Mouse (Mus musculus): ENCODE measurements at regions not wholly inside any gene's neighbourhood (a gene's known extent, or its start where the extent isn't known, plus 50 kb on each side); places are given as distances from the start of the nearest gene placed in this dataset.

GRCm38 (mm10) chr6:148600934-148601333, 156.7 kb upstream of the Tmtc1 start:
- 56% methylated on average over 2 of the region's 2 CpGs for WGBS (ENCODE audit: insufficient replicate concordance)
- H3K4me2 ChIP-seq: no peak overlapping the region
- no peak overlapping the region for H3K4me3 ChIP-seq (replicated peaks)
- H3K27me3 ChIP-seq: no peaks in the 10 kb centered on the region
- peaks cover 48% of the 10 kb centered on the region for H3K4me1 ChIP-seq (replicated peaks)
- H3K36me3 ChIP-seq (replicated peaks): no peaks in the 10 kb centered on the region
- no peaks in the 10 kb centered on the region for H3K9me3 ChIP-seq (replicated peaks)
- H3K27ac ChIP-seq (replicated peaks): peak overlapping the region; percentile 24; the same call in 1 of the 2 replicates
- ATAC-seq (ENCODE audit: insufficient read depth): no peak
- no peak overlapping the region for H3K9ac ChIP-seq

GRCm38 (mm10) chr6:148599473-148599872, 155.3 kb upstream of the Tmtc1 start:
- no peak overlapping the region for H3K27ac ChIP-seq (replicated peaks)
- 68% methylated on average over 4 of the region's 4 CpGs for WGBS (ENCODE audit: insufficient replicate concordance)
- H3K4me1 ChIP-seq (replicated peaks): peaks cover 40% of the 10 kb centered on the region
- H3K4me2 ChIP-seq: no peak overlapping the region
- ATAC-seq (ENCODE audit: insufficient read depth): no peak
- no peak overlapping the region for H3K4me3 ChIP-seq (replicated peaks)
- H3K36me3 ChIP-seq (replicated peaks): no peaks in the 10 kb centered on the region
- no peaks in the 10 kb centered on the region for H3K27me3 ChIP-seq
- H3K9ac ChIP-seq: no peak overlapping the region
- no peaks in the 10 kb centered on the region for H3K9me3 ChIP-seq (replicated peaks)

DNA sequence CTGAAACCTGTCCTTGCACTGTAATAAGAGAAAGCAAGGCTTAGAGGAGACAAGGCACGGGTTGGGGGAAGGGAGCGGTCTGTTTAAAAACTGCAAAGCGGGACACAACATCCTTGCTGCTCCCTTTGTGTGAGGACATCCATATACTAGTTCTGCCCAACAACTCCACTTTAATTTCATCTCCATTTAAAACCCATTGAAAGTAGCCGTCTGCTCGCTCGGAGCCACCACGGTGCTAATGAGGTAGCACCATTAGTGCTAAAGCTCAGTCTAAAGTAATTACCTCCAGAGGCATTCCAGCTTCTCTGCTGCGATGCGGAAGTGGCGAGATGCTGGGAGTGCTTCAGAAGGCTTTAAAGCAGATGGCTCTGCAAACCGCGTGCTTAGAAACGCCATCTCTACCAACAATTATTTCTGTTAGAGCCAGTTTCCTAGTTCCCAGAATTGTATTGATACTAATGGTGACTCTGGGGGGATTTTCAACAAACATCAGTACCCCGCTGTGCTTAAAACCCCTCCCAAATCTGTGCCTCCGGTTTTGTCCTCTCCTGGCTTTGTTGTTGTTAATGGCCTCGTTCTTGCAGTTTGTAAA, 154.7 kb upstream of the Tmtc1 start:
- no peak overlapping the region for H3K4me3 ChIP-seq (replicated peaks)
- H3K4me2 ChIP-seq: peak overlapping the region; percentile 13; the same call in 1 of the 2 replicates
- no peak for ATAC-seq (ENCODE audit: insufficient read depth)
- 21% methylated on average over 16 of the region's 16 CpGs for WGBS (ENCODE audit: insufficient replicate concordance)
- no peak overlapping the region for H3K27ac ChIP-seq (replicated peaks)
- no peaks in the 10 kb centered on the region for H3K27me3 ChIP-seq
- H3K9ac ChIP-seq: 0 out of 2 replicates have a peak overlapping the region, but pooled peaks have one; percentile 1
- H3K9me3 ChIP-seq (replicated peaks): no peaks in the 10 kb centered on the region
- H3K4me1 ChIP-seq (replicated peaks): peaks cover 33% of the 10 kb centered on the region
- no peaks in the 10 kb centered on the region for H3K36me3 ChIP-seq (replicated peaks)

GRCm38 (mm10) chr6:148595009-148595770, 151.0 kb upstream of the Tmtc1 start:
- no peak overlapping the region for H3K27ac ChIP-seq (replicated peaks)
- H3K9me3 ChIP-seq (replicated peaks): no peaks in the 10 kb centered on the region
- H3K4me3 ChIP-seq (replicated peaks): no peak overlapping the region
- H3K4me2 ChIP-seq: no peak overlapping the region
- H3K9ac ChIP-seq: no peak overlapping the region
- peaks cover 8% of the 10 kb centered on the region; the same call in 1 of the 2 replicates for H3K4me1 ChIP-seq (replicated peaks)
- WGBS (ENCODE audit: insufficient replicate concordance): 49% methylated on average over 3 of the region's 3 CpGs
- no peaks in the 10 kb centered on the region for H3K36me3 ChIP-seq (replicated peaks)
- H3K27me3 ChIP-seq: no peaks in the 10 kb centered on the region
- no peak for ATAC-seq (ENCODE audit: insufficient read depth)

- 72% methylated on average over 4 of the region's 4 CpGs for WGBS (ENCODE audit: insufficient replicate concordance)
- no peak for ATAC-seq (ENCODE audit: insufficient read depth)
- Histone ChIP-seq H3K27ac (replicated peaks) (no peak overlapping the region), H3K4me1 (replicated peaks) (peaks cover 6% of the 10 kb centered on the region; the same call in 1 of the 2 replicates), H3K36me3 (replicated peaks) (no peaks in the 10 kb centered on the region), H3K4me3 (replicated peaks) (no peak overlapping the region), H3K4me2 (no peak overlapping the region), H3K9ac (no peak overlapping the region), H3K9me3 (replicated peaks) (no peaks in the 10 kb centered on the region), H3K27me3 (no peaks in the 10 kb centered on the region)
Measured at GRCm38 (mm10) chr6:148588971-148589370, 144.8 kb upstream of the Tmtc1 start.

DNA sequence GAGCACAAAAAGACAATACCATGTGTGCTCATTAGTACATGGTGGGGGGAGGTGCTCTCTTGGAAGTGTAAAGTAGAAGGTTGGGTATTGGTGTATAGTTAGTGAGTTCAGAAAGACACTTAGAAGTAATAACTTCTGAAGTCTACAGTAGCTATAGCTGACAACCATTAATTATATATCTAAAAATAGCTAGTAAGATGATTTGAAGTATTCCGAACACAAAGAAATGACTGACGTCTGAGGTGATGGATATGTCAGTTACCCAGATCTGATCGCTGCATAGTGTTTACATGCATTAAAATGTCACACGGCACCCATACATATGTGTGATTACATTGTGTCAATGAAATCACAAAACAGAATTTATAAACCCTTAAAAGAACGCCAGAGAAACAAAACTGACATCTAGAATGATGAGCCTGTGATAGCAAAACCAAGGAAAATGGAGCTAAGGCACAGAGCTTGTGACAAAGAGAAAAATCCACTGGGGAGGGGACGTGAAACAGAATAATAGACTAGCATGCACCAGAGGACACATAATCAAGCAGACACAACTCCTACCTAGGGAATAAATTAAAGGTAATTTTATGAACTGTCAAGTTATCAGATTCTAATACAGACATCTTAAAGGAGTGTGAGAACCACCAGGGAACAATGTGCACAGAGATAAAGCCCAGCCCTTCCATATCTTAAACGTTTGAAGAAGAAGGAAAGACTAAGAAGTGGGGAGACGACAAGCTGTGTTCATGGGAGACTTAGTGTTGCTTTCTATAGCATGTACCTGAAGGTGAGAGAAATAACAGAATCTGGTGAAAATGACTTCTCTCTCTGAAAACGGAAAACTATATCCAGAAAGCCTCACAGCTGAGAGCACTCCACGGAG, 142.5 kb upstream of the Tmtc1 start:
- Histone ChIP-seq H3K4me1 (replicated peaks) (peaks cover 6% of the 10 kb centered on the region; the same call in 1 of the 2 replicates), H3K27ac (replicated peaks) (no peak overlapping the region), H3K4me3 (replicated peaks) (no peak overlapping the region), H3K9me3 (replicated peaks) (no peaks in the 10 kb centered on the region), H3K36me3 (replicated peaks) (no peaks in the 10 kb centered on the region), H3K27me3 (no peaks in the 10 kb centered on the region), H3K9ac (no peak overlapping the region), H3K4me2 (no peak overlapping the region)
- 55% methylated on average over 10 of the region's 10 CpGs for WGBS (ENCODE audit: insufficient replicate concordance)
- ATAC-seq (ENCODE audit: insufficient read depth): peak; percentile 41; the same call in 1 of the 2 replicates

DNA sequence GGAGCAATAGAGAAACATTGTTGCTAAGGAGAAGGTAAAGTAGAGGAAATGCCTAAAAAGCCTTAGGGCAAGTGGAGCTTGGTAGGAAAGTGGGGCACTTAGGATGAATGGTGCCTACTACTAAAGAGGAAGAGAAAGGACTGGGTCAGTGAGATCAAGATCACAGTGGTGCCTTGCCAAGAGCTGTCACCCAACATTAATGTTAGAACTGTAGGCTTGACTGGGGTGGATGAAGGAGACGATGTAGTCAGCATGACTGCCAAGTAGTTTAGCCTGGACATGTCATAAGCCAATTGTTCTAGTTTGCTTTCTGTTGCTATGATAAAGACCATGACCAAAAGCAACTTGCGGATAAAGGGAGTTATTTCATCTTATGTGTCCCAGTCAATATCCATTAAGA, 139.9 kb upstream of the Tmtc1 start:
- no peak overlapping the region for H3K9ac ChIP-seq
- no peaks in the 10 kb centered on the region for H3K27me3 ChIP-seq
- peaks cover 6% of the 10 kb centered on the region; the same call in 1 of the 2 replicates for H3K4me1 ChIP-seq (replicated peaks)
- no peaks in the 10 kb centered on the region for H3K9me3 ChIP-seq (replicated peaks)
- H3K27ac ChIP-seq (replicated peaks): no peak overlapping the region
- no peak for ATAC-seq (ENCODE audit: insufficient read depth)
- no peak overlapping the region for H3K4me2 ChIP-seq
- no peaks in the 10 kb centered on the region for H3K36me3 ChIP-seq (replicated peaks)
- H3K4me3 ChIP-seq (replicated peaks): no peak overlapping the region
- WGBS (ENCODE audit: insufficient replicate concordance): 74% methylated on average over 2 of the region's 2 CpGs

GRCm38 (mm10) chr6:148578281-148578680, 134.1 kb upstream of the Tmtc1 start:
- no peaks in the 10 kb centered on the region for H3K4me1 ChIP-seq (replicated peaks)
- H3K4me2 ChIP-seq: no peak overlapping the region
- no peak for ATAC-seq (ENCODE audit: insufficient read depth)
- no peak overlapping the region for H3K4me3 ChIP-seq (replicated peaks)
- H3K9me3 ChIP-seq (replicated peaks): no peaks in the 10 kb centered on the region
- WGBS (ENCODE audit: insufficient replicate concordance): 75% methylated on average over 3 of the region's 3 CpGs
- no peak overlapping the region for H3K9ac ChIP-seq
- no peak overlapping the region for H3K27ac ChIP-seq (replicated peaks)
- H3K27me3 ChIP-seq: no peaks in the 10 kb centered on the region
- H3K36me3 ChIP-seq (replicated peaks): no peaks in the 10 kb centered on the region

- whole genome bisulfite sequencing (ENCODE audit: insufficient replicate concordance): 57% methylated on average over 3 of the region's 3 CpGs
- H3K27me3 ChIP-seq: no peaks in the 10 kb centered on the region
- no peak overlapping the region for H3K9ac ChIP-seq
- no peaks in the 10 kb centered on the region for H3K4me1 ChIP-seq (replicated peaks)
- no peaks in the 10 kb centered on the region for H3K36me3 ChIP-seq (replicated peaks)
- peak; percentile 12; the same call in 1 of the 2 replicates for ATAC-seq (ENCODE audit: insufficient read depth)
- no peak overlapping the region for H3K4me3 ChIP-seq (replicated peaks)
- H3K27ac ChIP-seq (replicated peaks): no peak overlapping the region
- H3K4me2 ChIP-seq: no peak overlapping the region
- no peaks in the 10 kb centered on the region for H3K9me3 ChIP-seq (replicated peaks)
Measured at GRCm38 (mm10) chr6:148577663-148578062, 133.5 kb upstream of the Tmtc1 start.

DNA sequence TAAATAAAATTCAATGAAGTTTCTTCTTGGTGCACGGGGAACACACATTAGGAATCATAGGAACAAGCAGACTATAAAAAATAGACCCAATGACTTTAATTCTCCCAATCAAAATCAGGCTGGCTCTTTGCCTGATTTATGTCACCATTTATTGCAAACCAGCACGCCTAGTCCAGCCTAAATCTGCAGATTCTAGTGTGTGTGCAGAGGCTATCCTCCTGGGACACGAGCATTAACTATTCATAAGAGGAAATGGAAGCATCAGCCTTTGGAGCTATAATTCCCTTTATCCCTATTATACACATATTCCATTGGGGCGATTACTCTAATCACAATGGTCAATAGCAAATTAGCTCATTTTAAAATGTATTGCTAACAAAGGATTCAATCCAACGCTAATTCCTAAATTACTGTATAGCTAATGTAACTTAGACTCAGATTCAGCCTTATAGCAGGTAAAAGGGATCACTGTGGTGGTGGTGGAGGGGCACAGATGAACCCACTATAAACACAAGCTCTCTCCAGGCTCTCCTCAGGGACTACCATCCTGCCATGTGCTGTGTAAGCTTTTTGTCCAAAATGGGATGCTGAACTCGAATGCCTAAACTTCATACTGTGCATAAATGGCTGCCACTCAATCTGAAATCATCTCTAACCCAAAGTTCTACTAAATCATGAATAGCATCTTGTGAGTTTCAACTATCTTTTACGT, 130.7 kb upstream of the Tmtc1 start:
- Histone ChIP-seq H3K4me3 (replicated peaks) (no peak overlapping the region), H3K9ac (no peak overlapping the region), H3K27ac (replicated peaks) (no peak overlapping the region), H3K9me3 (replicated peaks) (no peaks in the 10 kb centered on the region), H3K4me1 (replicated peaks) (0 out of 2 replicates have a peak, but pooled peaks cover 2% of the 10 kb centered on the region), H3K27me3 (no peaks in the 10 kb centered on the region), H3K4me2 (no peak overlapping the region), H3K36me3 (replicated peaks) (no peaks in the 10 kb centered on the region)
- WGBS (ENCODE audit: insufficient replicate concordance): 64% methylated on average over 7 of the region's 7 CpGs
- no peak for ATAC-seq (ENCODE audit: insufficient read depth)

Measured in liver, embryonic 15.5 days (tissue).